11 mouse cellular contexts compared by ENCODE assay signal in the genomic region with DNA sequence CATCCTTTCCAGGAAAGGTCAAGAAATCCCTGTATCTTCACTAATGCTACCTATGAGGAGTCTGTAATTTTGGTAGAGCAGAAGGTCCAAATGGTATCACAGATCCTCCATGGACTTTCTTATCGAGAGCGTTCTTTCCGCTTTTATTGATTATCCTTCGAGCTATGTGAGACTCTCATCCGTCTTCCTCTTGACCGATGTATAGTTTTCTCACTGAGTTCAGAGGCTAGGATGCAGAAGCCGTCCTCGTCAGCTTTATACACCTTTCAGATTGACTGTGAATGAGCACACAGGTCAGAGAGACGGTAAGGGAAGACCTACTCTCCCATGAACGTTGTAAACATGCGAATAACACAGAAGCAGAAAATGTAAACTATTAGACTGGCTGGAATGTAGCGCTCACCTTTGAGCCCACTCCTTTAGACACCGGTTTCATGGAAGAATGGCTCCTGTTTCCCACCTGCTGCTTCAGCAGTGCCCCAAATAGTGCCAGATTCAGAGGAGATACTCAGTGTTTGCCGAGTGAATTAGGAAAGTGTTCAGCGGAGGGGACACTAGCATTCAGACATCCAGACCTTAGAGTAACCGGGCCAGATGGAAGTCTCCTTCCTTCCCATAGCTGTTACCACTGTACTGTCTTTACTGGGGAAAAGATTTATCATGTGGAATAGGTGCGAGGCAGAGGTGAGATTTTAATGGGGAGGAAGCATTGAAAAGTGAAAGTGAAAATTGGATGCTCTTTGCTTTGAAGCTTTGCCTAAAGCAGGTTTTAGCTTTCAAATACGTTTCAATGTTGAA. TPM values are rescaled to one million over a fixed set of nuclear protein-coding genes. Genes with fewer than 3 reads are reported as not detected.
DNase-seq lines count a peak whose midpoint lies in the region; ATAC-seq and TF ChIP-seq lines count a peak whose summit lies in the region.
"Had no signal": no experiment of that assay in that cellular context is flagged by ENCODE, and none has a peak within 500 bp of the region (broad histone marks: within the 10 kb centered on the region; RNA-seq: fewer than 3 reads in every experiment).

No protein-coding gene starts in this region.

- H3K9me3 ChIP-seq in erythroblast, embryonic 14.5 days (ENCODE audit: control insufficient read depth, low read length): no peaks in the 10 kb centered on the region

- DNase-seq in liver, adult 2 months (ENCODE audit: extremely low read depth, low read depth, low spot score): peak; percentile 71
- DNase-seq in liver: no peak
- DNase-seq in induced T-regulatory cell, adult 2 months (ENCODE audit: low read depth): peak; percentile 81
- DNase-seq in neural tube, embryonic 10.5 days (ENCODE audit: extremely low spot score, low spot score): no peak
- no peak for DNase-seq in embryo, embryonic 10.5 days (ENCODE audit: low spot score)
- DNase-seq: cerebellum, adult 9-10 months had no signal

- H3K27ac ChIP-seq in liver, adult 2 months (replicated peaks; ENCODE audit: insufficient read depth, low read depth, low read length): peak overlapping the region; percentile 90
- peak overlapping the region; percentile 13 for H3K27ac ChIP-seq in small intestine, adult 2 months (ENCODE audit: insufficient read depth, low read depth, low read length)

- H3K4me1 ChIP-seq in erythroblast, embryonic 14.5 days (ENCODE audit: control insufficient read depth): peaks cover 17% of the 10 kb centered on the region
- H3K4me1 ChIP-seq in liver, adult 2 months (ENCODE audit: control insufficient read depth, insufficient read depth, low read length): peaks cover 8% of the 10 kb centered on the region
- peaks cover 9% of the 10 kb centered on the region for H3K4me1 ChIP-seq in small intestine, adult 2 months (ENCODE audit: control insufficient read depth, insufficient read depth, insufficient read length, low read length)

- TF ChIP-seq CTCF in liver, adult 2 months (IDR thresholded peaks at IDR 0.05; ENCODE audit: low read depth, low read length): no peak
- no peak for TF ChIP-seq CTCF in small intestine, adult 2 months (IDR thresholded peaks at IDR 0.05; ENCODE audit: extremely low read depth, insufficient read length, insufficient replicate concordance, low read depth, low read length)

- 27% methylated on average over 18 of the region's 18 CpGs for WGBS in liver, adult 2 months
- 40% methylated on average over 18 of the region's 18 CpGs for WGBS in small intestine, adult 2 months

- no peaks in the 10 kb centered on the region for H3K36me3 ChIP-seq in erythroblast, embryonic 14.5 days (ENCODE audit: control insufficient read depth)
- H3K36me3 ChIP-seq in liver, adult 2 months (ENCODE audit: control insufficient read depth, insufficient read depth, low read length): no peaks in the 10 kb centered on the region
- peaks cover 6% of the 10 kb centered on the region for H3K36me3 ChIP-seq in small intestine, adult 2 months (ENCODE audit: control insufficient read depth, insufficient read depth, low read length)

- H3K27me3 ChIP-seq in erythroblast, embryonic 14.5 days (ENCODE audit: control insufficient read depth): no peaks in the 10 kb centered on the region
- H3K27me3 ChIP-seq in liver, adult 2 months (ENCODE audit: control insufficient read depth, insufficient read depth, low read length): no peaks in the 10 kb centered on the region
- no peaks in the 10 kb centered on the region for H3K27me3 ChIP-seq in small intestine, adult 2 months (ENCODE audit: control insufficient read depth, insufficient read depth, low read length)

- TF ChIP-seq POLR2A in liver, adult 2 months (IDR thresholded peaks at IDR 0.05; ENCODE audit: extremely low read depth, insufficient read depth, low read length): no peak
- no peak for TF ChIP-seq POLR2A in small intestine, adult 2 months (IDR thresholded peaks at IDR 0.05; ENCODE audit: low read depth, low read length)

- no peak for ATAC-seq in erythroblast, adult 5-6 weeks (replicated peaks; ENCODE audit: low FRiP score, poor library complexity, severe bottlenecking)

- no peaks in the 10 kb centered on the region for H3K79me2 ChIP-seq in liver, adult 2 months (ENCODE audit: control insufficient read depth, insufficient read depth, low read length)

- peak overlapping the region; percentile 30 for H3K4me3 ChIP-seq in erythroblast, embryonic 14.5 days (replicated peaks)
- peak overlapping the region; percentile 73 for H3K4me3 ChIP-seq in liver, adult 2 months (ENCODE audit: insufficient read depth, low read depth, low read length)
- peak overlapping the region; percentile 11; the same call in 1 of the 2 replicates for H3K4me3 ChIP-seq in small intestine, adult 2 months (ENCODE audit: low read depth, low read length)

- H3K9ac ChIP-seq in liver, adult 2 months (ENCODE audit: low read depth, low read length): peak overlapping the region; percentile 85
- H3K9ac ChIP-seq: lung, embryonic 14.5 days had no signal

RNA-seq across cellular contexts. Expression of a gene that starts 4.2 kb away (rescaled TPM):
- not detected in 2 replicates for polyA plus RNA-seq in erythroblast, embryonic 14.5 days (2012)
- total RNA-seq in erythroblast, adult 5-6 weeks (2015; ENCODE audit: low replicate concordance): 0.58 and 4.6 TPM in 2 replicates
- 3.6 and 4.6 TPM in 2 replicates for total RNA-seq in erythroblast, adult 5-6 weeks (2017; ENCODE audit: low replicate concordance)
- total RNA-seq in liver, adult 2 months (2014; rRNA removed): 2.1 TPM in 2 replicates
- 1.00 and 1.2 TPM in 2 replicates for polyA plus RNA-seq in liver, adult 2 months (2012; rRNA removed)
- 0.86 and 3.7 TPM in 2 replicates for polyA plus RNA-seq in small intestine, adult 2 months (2012; rRNA removed)

RNA-seq across cellular contexts. Expression of a gene that starts 4.3 kb away (rescaled TPM):
- polyA plus RNA-seq in erythroblast, embryonic 14.5 days (2012): 0.66 and 1.1 TPM in 2 replicates
- total RNA-seq in erythroblast, adult 5-6 weeks (2015; ENCODE audit: low replicate concordance): 61.0 and 81.7 TPM in 2 replicates
- 38.1 and 73.6 TPM in 2 replicates for total RNA-seq in erythroblast, adult 5-6 weeks (2017; ENCODE audit: low replicate concordance)
- total RNA-seq in liver, adult 2 months (2014; rRNA removed): 11.5 and 14.0 TPM in 2 replicates
- polyA plus RNA-seq in liver, adult 2 months (2012; rRNA removed): 9.4 and 14.8 TPM in 2 replicates
- polyA plus RNA-seq in small intestine, adult 2 months (2012; rRNA removed): 12.1 and 25.6 TPM in 2 replicates

RNA-seq across cellular contexts. Expression of a gene that starts 37.0 kb away (rescaled TPM):
- not detected in 2 replicates for polyA plus RNA-seq in erythroblast, embryonic 14.5 days (2012)
- not detected in 2 replicates for total RNA-seq in erythroblast, adult 5-6 weeks (2015; ENCODE audit: low replicate concordance)
- total RNA-seq in erythroblast, adult 5-6 weeks (2017; ENCODE audit: low replicate concordance): not detected in 2 replicates
- not detected in 2 replicates for total RNA-seq in liver, adult 2 months (2014; rRNA removed)
- polyA plus RNA-seq in liver, adult 2 months (2012; rRNA removed): not detected in 2 replicates
- polyA plus RNA-seq in small intestine, adult 2 months (2012; rRNA removed): not detected in 2 replicates
- polyA plus RNA-seq: lung, embryonic 14.5 days had no signal

RNA-seq across cellular contexts. Expression of a gene that starts 39.2 kb away (rescaled TPM):
- polyA plus RNA-seq in erythroblast, embryonic 14.5 days (2012): 0.02 TPM in 1 of 2 replicates, not detected in the other
- total RNA-seq in erythroblast, adult 5-6 weeks (2015; ENCODE audit: low replicate concordance): not detected in 2 replicates
- 0.42 TPM in 1 of 2 replicates, not detected in the other for total RNA-seq in erythroblast, adult 5-6 weeks (2017; ENCODE audit: low replicate concordance)
- total RNA-seq in liver, adult 2 months (2014; rRNA removed): 0.13 and 0.18 TPM in 2 replicates
- polyA plus RNA-seq in liver, adult 2 months (2012; rRNA removed): 0.05 and 0.11 TPM in 2 replicates
- 0.33 and 0.47 TPM in 2 replicates for polyA plus RNA-seq in small intestine, adult 2 months (2012; rRNA removed)
- polyA plus RNA-seq: kidney, embryonic 16.5 days; lung, embryonic 14.5 days had no signal

RNA-seq across cellular contexts. Expression of a gene that starts 46.3 kb away (rescaled TPM):
- polyA plus RNA-seq in erythroblast, embryonic 14.5 days (2012): not detected in 2 replicates
- total RNA-seq in erythroblast, adult 5-6 weeks (2015; ENCODE audit: low replicate concordance): not detected in 2 replicates
- not detected in 2 replicates for total RNA-seq in erythroblast, adult 5-6 weeks (2017; ENCODE audit: low replicate concordance)
- 0.20 and 1.2 TPM in 2 replicates for total RNA-seq in liver, adult 2 months (2014; rRNA removed)
- polyA plus RNA-seq in liver, adult 2 months (2012; rRNA removed): 0.13 and 0.66 TPM in 2 replicates
- 6.8 and 7.1 TPM in 2 replicates for polyA plus RNA-seq in small intestine, adult 2 months (2012; rRNA removed)

Comparison
In these comparisons a context has a peak if more than half of its experiments do, and no peak if none do; other contexts are left out.
1. DNase-seq: peak in liver, adult 2 months (single experiment) and induced T-regulatory cell, adult 2 months (single experiment); none in liver (single experiment), neural tube, embryonic 10.5 days (single experiment) and embryo, embryonic 10.5 days (single experiment).
2. H3K4me3 ChIP-seq: peak in every context shown above with its lines; median percentile 73 in liver, adult 2 months; 30 in erythroblast, embryonic 14.5 days; 11 in small intestine, adult 2 months.